Mouse (Mus musculus) gastrocnemius, adult 2 months (tissue): ENCODE measurements around the gene Gm29776. TPM values are rescaled to one million over a fixed set of nuclear protein-coding genes. Genes with fewer than 3 reads are reported as not detected.
A peak's percentile ranks its signal among the peaks of the same experiment; 100 is the strongest.

Experiments used
- DNase-seq: peaks from one replicate; pipeline ENCODE4 v3.0.0; 2022
- H3K27ac ChIP-seq: fragments of 200-600 bp; 2 replicates; pipeline ENCODE4 v1.8.1; 2022; ENCODE audit warnings: mild to moderate bottlenecking
- H3K4me3 ChIP-seq: fragments of 200-600 bp; 2 replicates; pipeline ENCODE4 v1.8.1; 2022; ENCODE audit warnings: mild to moderate bottlenecking, moderate library complexity
- CTCF ChIP-seq: fragments of 200-600 bp; IDR thresholded peaks from 2 replicates; pipeline ENCODE4 v1.8.1; 2022; ENCODE audit warnings: antibody characterized with exemption, mild to moderate bottlenecking, moderate library complexity
- intact Hi-C: fragments of 180-260 bp; cut with DNase I; formaldehyde crosslinking; loops from one replicate; pipeline ENCODE4 v1.15.1; 2025
- total RNA-seq, 2 experiments: library from RNA; stranded (reverse); gene quantifications; 2 replicates each; pipeline ENCODE4 v1.2.3; 2021

Gene Gm29776
- total RNA-seq, 2 experiments from 2014 or later, result not detected

GRCm38 (mm10) chr14:54703207-54703606 is 4.6 kb upstream of the Gm29776 start:
- H3K27ac ChIP-seq, result no peak overlapping the region
- DNase-seq, result no peak
- no peak overlapping the region for H3K4me3 ChIP-seq
- intact Hi-C loops, result loop anchor here (5.0 kb wide), 1 partner anchor 136 kb away; no protein-coding TSS in a partner anchor
- TF ChIP-seq CTCF, result no peak

GRCm38 (mm10) chr14:54701298-54701697 is 2.7 kb upstream of the Gm29776 start:
- peak; percentile 85 for DNase-seq
- H3K27ac ChIP-seq, result no peak overlapping the region
- intact Hi-C loops, result loop anchor here (2.0 to 5.0 kb wide), 2 partner anchors 50 to 134 kb away; no protein-coding TSS in a partner anchor
- peak; percentile 84 for TF ChIP-seq CTCF
- H3K4me3 ChIP-seq, result no peak overlapping the region

GRCm38 (mm10) chr14:54699586-54699985 is 953 bp upstream of the Gm29776 start:
- no peak for DNase-seq
- intact Hi-C loops, result no loop called here
- TF ChIP-seq CTCF, result no peak
- Histone ChIP-seq H3K4me3 (no peak overlapping the region), H3K27ac (no peak overlapping the region)

- no peak for DNase-seq
- H3K27ac ChIP-seq, result no peak overlapping the region
- TF ChIP-seq CTCF, result no peak
- intact Hi-C loops, result no loop called here
- H3K4me3 ChIP-seq, result no peak overlapping the region
Observed at GRCm38 (mm10) chr14:54696752-54697151, 1.9 kb downstream of the Gm29776 start.

GRCm38 (mm10) chr14:54695042-54695441 is 3.6 kb downstream of the Gm29776 start:
- intact Hi-C loops, result no loop called here

GRCm38 (mm10) chr14:54687251-54687650 is 11.4 kb downstream of the Gm29776 start:
- no peak for DNase-seq
- intact Hi-C loops, result loop anchor here (5.0 kb wide), 1 partner anchor 35 kb away; no protein-coding TSS in a partner anchor
- Histone ChIP-seq H3K4me3 (peak overlapping the region; percentile 70), H3K27ac (peak overlapping the region; percentile 98)
- TF ChIP-seq CTCF, result no peak

More at GRCm38 (mm10) chr14:54695042-54695441, 3.6 kb downstream of the Gm29776 start:
- no peak for DNase-seq
- no peak for TF ChIP-seq CTCF
- Histone ChIP-seq H3K4me3 (no peak overlapping the region), H3K27ac (no peak overlapping the region)

GRCm38 (mm10) chr14:54686522-54687143 is 12.0 kb downstream of the Gm29776 start, which contains the start of gene Acin1:
Gene Acin1, minus strand, starts transcription at chr14:54686931.
- Histone ChIP-seq H3K4me3 (peak within 1 kb of the TSS; percentile 70), H3K27ac (peak within 1 kb of the TSS; percentile 98)
- intact Hi-C loops, result loop anchor here (5.0 kb wide), 1 partner anchor 34 kb away; no protein-coding TSS in a partner anchor
- DNase-seq, result peak; percentile 100
- no peak for TF ChIP-seq CTCF

GRCm38 (mm10) chr14:54686063-54686521 is 12.5 kb downstream of the Gm29776 start, which contains the start of gene 1700123O20Rik:
Gene 1700123O20Rik, plus strand, starts transcription at chr14:54686216.
- DNase-seq, result no peak
- TF ChIP-seq CTCF, result peak; percentile 21; the same call in 1 of the 2 replicates
- intact Hi-C loops, result loop anchor here (5.0 kb wide), 1 partner anchor 34 kb away; no protein-coding TSS in a partner anchor
- Histone ChIP-seq H3K27ac (peak within 1 kb of the TSS; percentile 98), H3K4me3 (peak within 1 kb of the TSS; percentile 70)

GRCm38 (mm10) chr14:54685471-54685870 is 13.2 kb downstream of the Gm29776 start:
- H3K27ac ChIP-seq, result peak overlapping the region; percentile 98
- H3K4me3 ChIP-seq, result peak overlapping the region; percentile 70
- DNase-seq, result no peak
- intact Hi-C loops, result loop anchor here (5.0 kb wide), 1 partner anchor 33 kb away; no protein-coding TSS in a partner anchor
- no peak for TF ChIP-seq CTCF

GRCm38 (mm10) chr14:54682396-54682795 is 16.2 kb downstream of the Gm29776 start:
- no peak overlapping the region for H3K27ac ChIP-seq
- intact Hi-C loops, result no loop called here
- DNase-seq, result no peak
- TF ChIP-seq CTCF, result no peak
- H3K4me3 ChIP-seq, result no peak overlapping the region

- no peak for TF ChIP-seq CTCF
- no peak overlapping the region for H3K4me3 ChIP-seq
- no peak for DNase-seq
- intact Hi-C loops, result no loop called here
- H3K27ac ChIP-seq, result no peak overlapping the region
Observed at GRCm38 (mm10) chr14:54678657-54679304, 19.9 kb downstream of the Gm29776 start.

GRCm38 (mm10) chr14:54676290-54676689 is 22.3 kb downstream of the Gm29776 start:
- no peak overlapping the region for H3K4me3 ChIP-seq
- intact Hi-C loops, result no loop called here
- no peak for TF ChIP-seq CTCF
- H3K27ac ChIP-seq, result no peak overlapping the region
- DNase-seq, result no peak

GRCm38 (mm10) chr14:54674317-54674716 is 24.3 kb downstream of the Gm29776 start:
- Histone ChIP-seq H3K4me3 (no peak overlapping the region), H3K27ac (peak overlapping the region; percentile 46; the same call in 1 of the 2 replicates)
- intact Hi-C loops, result no loop called here
- no peak for TF ChIP-seq CTCF
- DNase-seq, result no peak
